8 mouse cellular contexts compared by ENCODE assay signal in the genomic region with DNA sequence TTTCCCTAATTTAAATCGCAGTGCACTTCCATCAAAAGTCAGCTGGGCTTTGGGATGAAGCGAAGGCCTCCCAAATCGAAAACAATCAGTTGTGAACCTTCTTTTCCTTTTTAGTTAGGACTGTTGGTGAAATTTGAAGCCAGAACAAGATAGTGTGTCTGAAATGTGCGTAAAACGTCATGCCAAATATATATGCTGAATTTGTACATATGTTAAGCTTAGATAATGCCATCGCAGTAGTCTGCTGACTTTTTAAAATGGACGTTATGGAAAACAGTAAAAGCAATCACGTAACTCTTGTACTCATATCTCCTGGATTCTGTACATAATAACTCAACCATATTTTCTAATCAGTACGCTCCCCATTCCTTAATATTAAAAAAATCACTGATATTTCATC. TPM values are rescaled to one million over a fixed set of nuclear protein-coding genes. Genes with fewer than 3 reads are reported as not detected.
DNase-seq lines count a peak whose midpoint lies in the region; ATAC-seq and TF ChIP-seq lines count a peak whose summit lies in the region.

No protein-coding gene starts in this region.

- no peaks in the 10 kb centered on the region for H3K9me3 ChIP-seq in hindbrain, postnatal 0 days (ENCODE audit: low read length)

- intact Hi-C loops in left cerebral cortex, postnatal 10 days (cut with DNase I), result loop anchor here (10.0 kb wide), 1 partner anchor 90 kb away; no protein-coding TSS in a partner anchor

- peaks cover 12% of the 10 kb centered on the region for H3K36me3 ChIP-seq in liver, adult 2 months (ENCODE audit: control insufficient read depth, insufficient read depth, low read length)
- H3K36me3 ChIP-seq in hindbrain, postnatal 0 days (ENCODE audit: insufficient read depth, low read length), result no peaks in the 10 kb centered on the region; the same call in 1 of the 2 replicates
- peaks cover 9% of the 10 kb centered on the region for H3K36me3 ChIP-seq in myocyte (ENCODE audit: control insufficient read depth, insufficient read depth)

- WGBS in liver, adult 2 months, result 8% methylated on average over 9 of the region's 9 CpGs
- 30% methylated on average over 9 of the region's 9 CpGs for WGBS in hindbrain, postnatal 0 days

- H3K9ac ChIP-seq in liver, adult 2 months (ENCODE audit: low read depth, low read length), result peak overlapping the region; percentile 98
- peak overlapping the region; percentile 81 for H3K9ac ChIP-seq in hindbrain, postnatal 0 days (replicated peaks; ENCODE audit: low read length)

- H3K79me2 ChIP-seq in liver, adult 2 months (ENCODE audit: control insufficient read depth, insufficient read depth, low read length), result peaks cover 14% of the 10 kb centered on the region; the same call in 1 of the 2 replicates
- H3K79me2 ChIP-seq in myocyte (ENCODE audit: control insufficient read depth, insufficient read depth), result peaks cover 65% of the 10 kb centered on the region

- DNase-seq in liver, adult 2 months (ENCODE audit: extremely low read depth, low read depth, low spot score), result no peak
- no peak for DNase-seq in liver
- peak; percentile 43 for DNase-seq in c-Kit-positive CD71-positive TER-119-positive erythroid progenitor cells, embryonic 14.5 days (ENCODE audit: low spot score)
- DNase-seq in hindbrain, postnatal 0 days (ENCODE audit: low spot score), result no peak
- no peak for DNase-seq in frontal cortex, postnatal 14 days (ENCODE audit: low spot score in 2 of 2)
- no peak for DNase-seq in ovary, postnatal 14 days (ENCODE audit: low spot score)
- DNase-seq in left cerebral cortex, postnatal 10 days (ENCODE audit: extremely low spot score in 1 of 2, low spot score in 2 of 2), result no peak

- H3K4me1 ChIP-seq in liver, adult 2 months (ENCODE audit: control insufficient read depth, insufficient read depth, low read length), result peaks cover 2% of the 10 kb centered on the region; the same call in 1 of the 2 replicates
- no peaks in the 10 kb centered on the region; the same call in 1 of the 2 replicates for H3K4me1 ChIP-seq in hindbrain, postnatal 0 days (ENCODE audit: insufficient read depth, low read length)

- peak overlapping the region; percentile 92 for H3K4me2 ChIP-seq in hindbrain, postnatal 0 days (ENCODE audit: low read depth, low read length)
- peak overlapping the region; percentile 86 for H3K4me2 ChIP-seq in myocyte (ENCODE audit: low read depth)

- TF ChIP-seq CTCF in liver, adult 2 months (IDR thresholded peaks at IDR 0.05; ENCODE audit: low read depth, low read length), result no peak
- no peak for TF ChIP-seq CTCF in hindbrain, postnatal 0 days (IDR thresholded peaks at IDR 0.05; ENCODE audit: low read depth)

- H3K27ac ChIP-seq in liver, adult 2 months (replicated peaks; ENCODE audit: insufficient read depth, low read depth, low read length), result peak overlapping the region; percentile 99
- H3K27ac ChIP-seq in hindbrain, postnatal 0 days, result peak overlapping the region; percentile 82; the same call in 1 of the 2 replicates

- TF ChIP-seq POLR2A in liver, adult 2 months (IDR thresholded peaks at IDR 0.05; ENCODE audit: extremely low read depth, insufficient read depth, low read length), result no peak
- TF ChIP-seq POLR2A in myocyte (IDR thresholded peaks at IDR 0.05; ENCODE audit: insufficient read length, low read depth), result no peak

- H3K4me3 ChIP-seq in liver, adult 2 months (ENCODE audit: insufficient read depth, low read depth, low read length), result peak overlapping the region; percentile 82
- peak overlapping the region; percentile 96 for H3K4me3 ChIP-seq in hindbrain, postnatal 0 days (ENCODE audit: low read length)
- peak overlapping the region; percentile 86 for H3K4me3 ChIP-seq in myocyte

- H3ac ChIP-seq in myocyte (ENCODE audit: control insufficient read depth, insufficient read length), result peak overlapping the region; percentile 95

- H3K27me3 ChIP-seq in liver, adult 2 months (ENCODE audit: control insufficient read depth, insufficient read depth, low read length), result no peaks in the 10 kb centered on the region
- H3K27me3 ChIP-seq in hindbrain, postnatal 0 days (ENCODE audit: insufficient read depth, low read length), result no peaks in the 10 kb centered on the region
- H3K27me3 ChIP-seq in myocyte (ENCODE audit: control insufficient read depth, insufficient read depth, insufficient read length), result no peaks in the 10 kb centered on the region

- ATAC-seq in hindbrain, postnatal 0 days, result no peak

TF ChIP-seq in myocyte, 11 proteins besides CTCF, POLR2A, EP300 and RAD21:
- TF ChIP-seq MYOD1 (IDR thresholded peaks at IDR 0.05; ENCODE audit: control insufficient read depth in 1 of 3, insufficient read length in 2 of 3, low read depth in 2 of 3) (no peak), MYOG (IDR thresholded peaks at IDR 0.05; ENCODE audit: control insufficient read depth in 1 of 3, insufficient read depth in 1 of 3, insufficient read length in 2 of 3, low read depth in 2 of 3) (no peak), MAX (IDR thresholded peaks at IDR 0.05; ENCODE audit: low read depth) (no peak), USF1 (IDR thresholded peaks at IDR 0.05; ENCODE audit: low read depth) (no peak), SRF (IDR thresholded peaks at IDR 0.05; ENCODE audit: control insufficient read depth, insufficient read length, low read depth) (no peak), TCF3 (IDR thresholded peaks at IDR 0.05; ENCODE audit: insufficient read length, low read depth) (no peak), POLR2AphosphoS2 (IDR thresholded peaks at IDR 0.05; ENCODE audit: insufficient read length, low read depth) (no peak), E2F4 (IDR thresholded peaks at IDR 0.05; ENCODE audit: insufficient read depth) (no peak), CEBPB (IDR thresholded peaks at IDR 0.05; ENCODE audit: insufficient read depth, poor library complexity, severe bottlenecking) (no peak), REST (IDR thresholded peaks at IDR 0.05; ENCODE audit: insufficient read depth, insufficient read length) (no peak), TCF12 (IDR thresholded peaks at IDR 0.05; ENCODE audit: insufficient read depth, poor library complexity, severe bottlenecking) (no peak)

RNA-seq across cellular contexts. Expression of a gene that starts 1.2 kb away (rescaled TPM):
- total RNA-seq in liver, adult 2 months (2014; rRNA removed), result 60.5 and 63.4 TPM in 2 replicates
- polyA plus RNA-seq in liver, adult 2 months (2012; rRNA removed), result 5.8 and 6.8 TPM in 2 replicates
- 16.8 and 19.1 TPM in 2 replicates for total RNA-seq in hindbrain, postnatal 0 days (2014; rRNA removed)
- polyA plus RNA-seq in hindbrain, postnatal 0 days (2015; fragmentation: Nextera tagmentation; extraction: Ambion mirVana), result 11.9 and 12.8 TPM in 2 replicates
- polyA plus RNA-seq in myocyte (2012; fragmentation: generic; extraction: Trizol), result 12.1 TPM
- total RNA-seq in left cerebral cortex, postnatal 10 days (2021), result 10 to 100 TPM; 31.8 to 33.3 TPM
